Mouse (Mus musculus) megakaryocyte, adult 5-6 weeks (primary cell): ENCODE results near the gene 1700029F12Rik. TPM values are rescaled to one million over a fixed set of nuclear protein-coding genes. Genes with fewer than 3 reads are reported as not detected.
A peak's percentile ranks its signal among the peaks of the same experiment; 100 is the strongest.

Source experiments
- ATAC-seq: 2 replicates; pipeline ENCODE4 v1.8.0; 2016; ENCODE audit warnings: mild to moderate bottlenecking, inconsistent platforms; ENCODE audit not compliant: poor library complexity, severe bottlenecking
- total RNA-seq, 2 experiments: library from RNA; stranded (forward) in 1 of 2; stranded (reverse) in 1 of 2; fragments of 153-499, 151-499 nt in 1 of 2; fragments of 221-1000, 200-1000 nt in 1 of 2; gene quantifications; 2 replicates each; pipeline versions ENCODE4 v1.2.3 to v1.2.4; 2015 to 2017

Gene 1700029F12Rik
- total RNA-seq, 2 experiments from 2014 or later, result not detected

- ATAC-seq, result no peak
Observed at GRCm38 (mm10) chr13:97051158-97051557, 17.0 kb upstream of the 1700029F12Rik start.

- no peak for ATAC-seq
Observed at GRCm38 (mm10) chr13:97030075-97030474, 4.1 kb downstream of the 1700029F12Rik start.

GRCm38 (mm10) chr13:97021906-97022305 lies 12.3 kb downstream of the 1700029F12Rik start:
- ATAC-seq, result no peak

- ATAC-seq, result no peak
Observed at GRCm38 (mm10) chr13:97020122-97020521, 14.0 kb downstream of the 1700029F12Rik start.

- no peak for ATAC-seq
Observed at GRCm38 (mm10) chr13:97017711-97018110, 16.5 kb downstream of the 1700029F12Rik start.

GRCm38 (mm10) chr13:97014366-97014765 lies 19.8 kb downstream of the 1700029F12Rik start:
- ATAC-seq, result no peak

GRCm38 (mm10) chr13:97008266-97009153 lies 25.7 kb downstream of the 1700029F12Rik start:
- ATAC-seq, result peak; percentile 53

GRCm38 (mm10) chr13:97007501-97008265 lies 26.5 kb downstream of the 1700029F12Rik start:
- ATAC-seq, result peak; percentile 54

- no peak for ATAC-seq
Observed at GRCm38 (mm10) chr13:97006784-97007183, 27.4 kb downstream of the 1700029F12Rik start.

GRCm38 (mm10) chr13:96997080-96997479 lies 37.1 kb downstream of the 1700029F12Rik start:
- ATAC-seq, result no peak

- no peak; the same call in 1 of the 2 replicates for ATAC-seq
Observed at GRCm38 (mm10) chr13:96995243-96995642, 38.9 kb downstream of the 1700029F12Rik start.

GRCm38 (mm10) chr13:96993291-96993989 lies 40.7 kb downstream of the 1700029F12Rik start:
- ATAC-seq, result no peak

GRCm38 (mm10) chr13:96990561-96991265 lies 43.4 kb downstream of the 1700029F12Rik start:
- peak; percentile 41; the same call in 1 of the 2 replicates for ATAC-seq

- ATAC-seq, result no peak
Observed at GRCm38 (mm10) chr13:96990045-96990444, 44.1 kb downstream of the 1700029F12Rik start.

GRCm38 (mm10) chr13:96989129-96989528 lies 45.0 kb downstream of the 1700029F12Rik start:
- no peak for ATAC-seq

- ATAC-seq, result no peak
Observed at GRCm38 (mm10) chr13:96985599-96986275, 48.4 kb downstream of the 1700029F12Rik start.

- no peak for ATAC-seq
Observed at GRCm38 (mm10) chr13:96984688-96985087, 49.5 kb downstream of the 1700029F12Rik start.

- ATAC-seq, result peak; percentile 84
Observed at GRCm38 (mm10) chr13:96983251-96984126, 50.7 kb downstream of the 1700029F12Rik start.

GRCm38 (mm10) chr13:96980561-96980960 lies 53.6 kb downstream of the 1700029F12Rik start:
- no peak for ATAC-seq
